Mouse (Mus musculus) kidney, postnatal 10 days (tissue): ENCODE measurements around the gene Gm1527.
"Not testable (repeated sequence)": the region's sequence is repeated elsewhere in the genome, so short reads cannot be mapped to it uniquely, and the experiment has no call there.

Source experiments
- DNase-seq: peaks from one replicate; pipeline ENCODE4 v3.0.0; 2021; ENCODE audit warnings: mixed read lengths

The Gm1527 gene

DNA sequence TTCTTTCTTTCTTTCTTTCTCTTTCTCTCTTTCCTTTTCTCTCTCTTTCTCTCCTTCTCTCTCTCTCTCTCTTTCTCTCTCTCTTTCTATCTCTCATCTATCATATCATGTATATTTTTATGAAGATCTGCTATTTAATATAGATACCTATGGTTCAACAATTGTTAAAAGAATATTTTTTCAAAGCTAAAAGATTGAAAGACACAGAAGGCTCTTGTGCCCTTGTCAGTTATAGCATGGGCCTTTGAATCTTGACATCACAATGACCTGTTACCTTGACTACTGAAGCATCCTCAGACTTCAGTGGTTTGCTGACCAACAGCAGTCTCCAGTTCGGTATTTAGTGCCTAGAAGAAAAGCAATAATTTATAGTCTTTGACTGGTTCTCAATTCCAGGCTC lies at the start of gene Gm1527:
Gene Gm1527, plus strand, starts transcription at position 301 of the 400 bp plus-strand sequence.
- no peak for DNase-seq

DNA sequence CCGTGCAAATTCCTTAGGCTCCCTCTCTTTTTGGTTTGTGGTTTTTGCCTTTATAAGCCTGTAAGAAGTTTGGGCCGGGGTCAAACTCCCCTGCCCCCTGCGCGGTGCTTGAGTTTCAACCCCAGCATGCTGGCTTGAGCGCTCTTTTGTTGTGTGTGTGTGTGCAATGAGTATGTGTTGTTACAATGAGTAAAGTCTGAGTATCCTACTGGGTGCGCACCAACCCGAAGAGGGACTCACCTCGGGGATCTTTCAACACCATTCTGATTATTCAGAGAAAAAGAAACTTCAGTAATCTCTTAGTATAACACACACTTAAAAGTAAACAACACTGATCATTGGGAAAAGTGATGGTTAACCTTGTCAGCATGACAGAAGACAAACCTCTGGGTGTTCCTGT lies 49.2 kb upstream of the Gm1527 start:
- DNase-seq = peak; percentile 14

DNA sequence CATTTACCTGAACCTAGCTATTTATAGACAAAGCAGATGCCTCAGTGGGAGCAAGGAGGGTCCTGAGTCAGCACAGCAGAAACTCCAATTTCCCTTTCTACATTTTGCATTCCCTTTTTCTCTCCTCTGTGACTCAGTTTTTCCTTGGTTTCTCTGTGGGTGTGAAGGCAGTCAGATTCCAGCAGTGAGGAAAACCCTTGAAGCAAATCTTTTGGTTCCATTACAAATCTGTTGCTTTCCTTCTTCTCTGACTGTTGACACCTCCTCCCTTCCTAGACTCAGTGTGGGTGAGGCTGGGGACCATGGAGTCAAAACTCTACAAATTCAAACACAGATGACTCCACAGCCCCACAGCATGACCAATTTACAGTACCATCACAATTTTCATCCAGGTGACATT lies 45.3 kb upstream of the Gm1527 start:
- no peak for DNase-seq

DNA sequence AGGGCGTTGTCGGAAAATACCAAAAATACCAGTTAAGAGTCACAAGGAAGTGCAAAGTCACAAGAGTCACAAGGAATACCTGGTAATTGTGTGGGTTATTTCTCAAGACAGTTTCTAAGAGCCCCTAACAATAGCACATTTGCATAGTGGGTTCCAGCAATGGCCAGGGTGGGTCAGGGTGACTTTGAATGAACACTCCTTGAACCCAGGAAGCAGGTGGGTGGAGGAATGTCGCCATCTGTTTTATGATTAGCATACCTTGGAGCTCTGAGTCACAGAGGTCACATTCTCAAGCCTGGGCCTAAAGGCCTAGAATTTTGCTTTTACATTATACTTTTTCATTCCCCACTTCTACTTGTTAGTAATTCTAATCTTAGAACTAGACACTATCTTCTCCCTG lies 40.2 kb upstream of the Gm1527 start:
- DNase-seq = not testable (repeated sequence)

DNA sequence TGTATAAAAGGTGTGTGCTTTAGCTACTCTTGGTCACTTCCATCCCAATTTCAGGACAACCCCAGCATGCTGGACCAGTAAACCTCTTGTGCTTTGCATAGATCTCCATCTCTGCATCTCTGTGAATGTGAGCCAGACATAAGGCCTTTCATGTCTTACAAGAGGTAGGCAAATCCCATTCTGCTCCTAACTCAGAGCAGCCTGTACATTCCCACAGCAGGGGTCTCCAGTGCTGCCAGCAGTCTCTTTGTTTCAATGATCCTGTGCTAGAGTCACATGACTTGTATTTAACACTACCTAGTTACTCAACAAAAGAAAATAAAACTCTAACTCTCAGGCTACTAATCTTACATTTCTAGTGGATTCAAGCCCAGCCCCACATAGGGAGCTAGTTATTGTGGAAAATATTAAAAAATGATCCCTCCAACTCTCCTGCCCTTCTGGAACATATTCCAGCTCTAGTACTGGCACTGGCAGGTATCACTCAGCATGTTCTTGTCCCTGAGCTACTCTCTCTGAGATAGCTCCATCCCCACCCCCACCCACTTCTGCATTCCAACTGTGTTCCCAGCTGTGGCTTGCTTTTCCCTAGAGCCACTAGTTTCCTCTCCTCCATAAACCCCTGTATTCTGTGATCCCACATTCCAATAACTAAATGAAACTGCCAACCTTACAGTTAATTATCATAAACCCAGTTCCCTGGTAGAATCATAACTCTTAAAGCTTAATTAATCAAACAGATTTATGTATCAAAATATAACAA lies 32.6 kb upstream of the Gm1527 start:
- DNase-seq = not testable (repeated sequence)

DNA sequence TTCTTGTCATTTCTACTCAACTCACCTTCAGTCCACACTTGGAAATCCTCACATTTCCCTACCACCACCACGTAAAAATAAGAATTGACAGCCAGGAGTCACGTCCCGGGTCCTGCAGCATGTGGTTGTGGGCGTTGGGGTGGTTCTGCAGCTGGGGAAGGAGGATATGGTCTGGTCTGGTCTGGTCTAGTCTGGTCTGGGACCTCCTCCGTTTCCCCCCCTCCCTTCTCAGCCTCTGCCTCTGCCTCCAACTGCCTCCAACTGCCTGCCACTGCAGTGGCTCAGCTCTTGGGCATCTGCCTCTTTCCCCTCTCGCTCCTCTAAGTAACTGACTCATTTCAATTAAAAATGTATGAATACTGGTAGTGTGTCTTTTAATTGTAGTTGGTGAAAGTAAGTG lies 4.5 kb downstream of the Gm1527 start:
- not testable (repeated sequence) for DNase-seq

DNA sequence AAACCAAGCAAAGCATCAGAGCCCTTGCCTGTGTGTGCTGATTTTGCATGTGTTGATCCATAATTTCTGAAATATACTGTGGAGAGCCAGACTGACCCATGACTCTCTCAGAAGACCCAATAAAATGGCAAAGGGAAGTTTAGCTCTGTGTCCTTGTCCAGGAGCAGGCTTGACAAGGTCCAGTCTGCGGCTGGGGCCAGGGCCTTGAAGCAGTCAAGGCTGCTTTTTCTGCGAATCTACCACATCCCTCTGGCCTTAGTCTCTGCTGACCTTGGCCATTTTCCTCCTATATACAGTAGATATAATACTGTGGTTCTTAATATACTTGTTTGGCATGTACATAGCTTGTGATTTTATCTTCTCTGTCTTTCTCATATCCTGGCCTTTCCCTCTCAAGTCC lies 73.5 kb downstream of the Gm1527 start:
- no peak for DNase-seq

DNA sequence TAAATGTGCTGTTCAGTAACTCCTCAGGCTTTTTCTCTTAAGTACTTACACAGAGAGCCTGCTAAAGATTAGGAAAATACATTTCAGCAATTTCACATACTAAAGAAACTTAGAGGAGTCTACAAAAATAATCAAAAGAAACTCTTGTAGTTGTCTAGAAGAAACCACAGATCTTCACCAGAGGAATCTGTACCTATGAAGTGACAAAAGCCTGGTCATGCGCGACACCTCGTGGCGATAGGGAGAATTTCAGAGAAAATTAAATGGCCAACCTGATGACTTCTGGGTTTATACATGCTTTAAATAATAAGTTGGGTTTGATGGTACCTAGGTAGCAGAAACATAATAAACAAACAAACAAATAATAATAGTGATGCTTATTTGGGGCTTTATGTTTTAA lies 76.4 kb downstream of the Gm1527 start:
- DNase-seq = peak; percentile 65
